Mouse (Mus musculus) hindlimb bud, embryonic 11.5 days (tissue): ENCODE data around the gene Eva1b.

Source experiments
- DNase-seq: peaks from one replicate; pipeline ENCODE4 v3.0.0-alpha.2; 2012; ENCODE audit warnings: low read depth, low spot score; ENCODE audit errors: extremely low spot score

The Eva1b gene

GRCm38 (mm10) chr4:126194216-126194615, 46.7 kb downstream of the Eva1b start:
- no peak for DNase-seq

- DNase-seq = no peak
These were observed 47.4 kb downstream of the Eva1b start for GRCm38 (mm10) chr4:126194916-126195315.

- DNase-seq = no peak
These were observed 49.9 kb downstream of the Eva1b start for GRCm38 (mm10) chr4:126197485-126197884.
